Comparison of ENCODE assay signal across 24 mouse cellular contexts in genomic region chr17:12223682-12224081, GRCm38 (mm10).
A peak's percentile ranks its signal among the peaks of the same experiment; 100 is the strongest.
DNase-seq lines count a peak whose midpoint lies in the region; ATAC-seq and TF ChIP-seq lines count a peak whose summit lies in the region.
"Had no signal": no experiment of that assay in that cellular context is flagged by ENCODE, and none has a peak within 500 bp of the region (broad histone marks: within the 10 kb centered on the region; RNA-seq: fewer than 3 reads in every experiment).

No protein-coding gene starts in this region.

- TF ChIP-seq CTCF in cerebellum, adult 2 months (IDR thresholded peaks at IDR 0.05; ENCODE audit: borderline replicate concordance, insufficient read depth, low read depth, low read length) = no peak
- no peak; the same call in 1 of the 2 replicates for TF ChIP-seq CTCF in left cerebral cortex, adult 2 months (IDR thresholded peaks at IDR 0.05)

- DNase-seq in cerebellum, adult 2 months = peak; percentile 50 to 53
- DNase-seq in cerebellum, adult 11-12 months = no peak
- DNase-seq in heart, postnatal 25 days (ENCODE audit: low spot score) = no peak
- DNase-seq in left cerebral cortex, adult 2 months (ENCODE audit: extremely low spot score in 1 of 2, low spot score in 2 of 2) = no peak
- no peak for DNase-seq in left cerebral cortex, postnatal 36 days (ENCODE audit: low spot score in 2 of 2)
- no peak for DNase-seq in embryonic facial prominence, embryonic 10.5 days (ENCODE audit: low spot score)
- DNase-seq: adrenal gland, postnatal 25 days; embryo, embryonic 11 days; gastrocnemius, postnatal 14 days; heart, adult 18-20 months; lung, postnatal 4 days; thymus, postnatal 25 days had no signal

- intact Hi-C loops in heart, postnatal 25 days (cut with DNase I) = no loop called here
- intact Hi-C loops in left cerebral cortex, adult 2 months (cut with DNase I) = loop anchor here (2.0 kb wide), 1 partner anchor 143 kb away; no protein-coding TSS in a partner anchor
- intact Hi-C loops in left cerebral cortex, postnatal 36 days (cut with DNase I) = no loop called here

- H3K9me3 ChIP-seq in heart, embryonic 11.5 days (replicated peaks; ENCODE audit: control insufficient read depth, low read length) = no peaks in the 10 kb centered on the region
- H3K9me3 ChIP-seq in embryonic facial prominence, embryonic 10.5 days = no peaks in the 10 kb centered on the region
- H3K9me3 ChIP-seq: embryonic facial prominence, embryonic 15.5 days; G1E; hindbrain, embryonic 10.5 days; limb, embryonic 10.5 days; lung, embryonic 15.5 days; neural tube, embryonic 12.5 days had no signal

- peak overlapping the region; percentile 44 for H3K27ac ChIP-seq in cerebellum, adult 2 months (ENCODE audit: insufficient read depth, low read length)
- H3K27ac ChIP-seq in heart, embryonic 11.5 days (ENCODE audit: low read depth, low read length) = no peak overlapping the region
- H3K27ac ChIP-seq in left cerebral cortex, adult 2 months = peak overlapping the region; percentile 40; the same call in 1 of the 2 replicates
- H3K27ac ChIP-seq in embryonic facial prominence, embryonic 10.5 days (replicated peaks) = 0 out of 2 replicates have a peak overlapping the region, but pooled peaks have one; percentile 6
- H3K27ac ChIP-seq: embryonic facial prominence, embryonic 15.5 days; hindbrain, embryonic 10.5 days; kidney, postnatal 0 days; limb, embryonic 10.5 days; lung, embryonic 15.5 days; neural tube, embryonic 12.5 days had no signal

- no peaks in the 10 kb centered on the region for H3K27me3 ChIP-seq in cerebellum, adult 2 months (ENCODE audit: control insufficient read depth, insufficient read depth, low read length)
- H3K27me3 ChIP-seq in heart, embryonic 11.5 days (ENCODE audit: control insufficient read depth, insufficient read depth, low read length) = no peaks in the 10 kb centered on the region
- H3K27me3 ChIP-seq in embryonic facial prominence, embryonic 10.5 days (replicated peaks; ENCODE audit: low read depth, poor library complexity, severe bottlenecking) = no peaks in the 10 kb centered on the region
- H3K27me3 ChIP-seq: embryonic facial prominence, embryonic 15.5 days; lung, embryonic 15.5 days; neural tube, embryonic 12.5 days had no signal

- 0 out of 2 replicates have a peak, but pooled peaks have one; percentile 18 for ATAC-seq in heart, embryonic 11.5 days (replicated peaks; ENCODE audit: insufficient number of reproducible peaks, low FRiP score, low TSS enrichment)
- ATAC-seq: activated CD4-positive, CD25-positive, alpha-beta regulatory T cell, adult 4 months; CD4-positive, CD25-positive, alpha-beta regulatory T cell, adult 4 months; intestine, embryonic 16.5 days had no signal

- 19% methylated on average over 5 of the region's 5 CpGs for WGBS in cerebellum, adult 2 months
- 63% methylated on average over 5 of the region's 5 CpGs for WGBS in heart, embryonic 11.5 days (ENCODE audit: insufficient replicate concordance)
- WGBS in embryonic facial prominence, embryonic 10.5 days = 45% methylated on average over 5 of the region's 5 CpGs

- no peak for TF ChIP-seq POLR2A in cerebellum, adult 2 months (IDR thresholded peaks at IDR 0.05; ENCODE audit: borderline replicate concordance, insufficient read depth, low read length)

- no peak overlapping the region for H3K9ac ChIP-seq in heart, embryonic 11.5 days (ENCODE audit: low read depth, low read length)
- H3K9ac ChIP-seq: embryonic facial prominence, embryonic 15.5 days; lung, embryonic 15.5 days; neural tube, embryonic 12.5 days had no signal

- H3K4me3 ChIP-seq in cerebellum, adult 2 months (replicated peaks; ENCODE audit: insufficient read depth, low read depth, low read length) = no peak overlapping the region
- H3K4me3 ChIP-seq in heart, embryonic 11.5 days (ENCODE audit: low read depth, low read length) = no peak overlapping the region
- no peak overlapping the region for H3K4me3 ChIP-seq in left cerebral cortex, adult 2 months
- no peak overlapping the region for H3K4me3 ChIP-seq in embryonic facial prominence, embryonic 10.5 days
- H3K4me3 ChIP-seq: embryonic facial prominence, embryonic 15.5 days; hindbrain, embryonic 10.5 days; limb, embryonic 10.5 days; lung, embryonic 15.5 days; neural tube, embryonic 12.5 days had no signal

- H3K4me2 ChIP-seq in heart, embryonic 11.5 days = no peak overlapping the region
- H3K4me2 ChIP-seq: embryonic facial prominence, embryonic 15.5 days; liver, embryonic 11.5 days; lung, embryonic 15.5 days; neural tube, embryonic 12.5 days had no signal

- H3K4me1 ChIP-seq in cerebellum, adult 2 months (ENCODE audit: control insufficient read depth, insufficient read depth, low read length) = peaks cover 51% of the 10 kb centered on the region
- no peaks in the 10 kb centered on the region for H3K4me1 ChIP-seq in heart, embryonic 11.5 days (ENCODE audit: control insufficient read depth, insufficient read depth, low read length)
- H3K4me1 ChIP-seq in embryonic facial prominence, embryonic 10.5 days = peaks cover 17% of the 10 kb centered on the region
- H3K4me1 ChIP-seq: lung, embryonic 15.5 days; neural tube, embryonic 12.5 days had no signal

- H3K36me3 ChIP-seq in heart, embryonic 11.5 days (ENCODE audit: control insufficient read depth, insufficient read depth, low read length) = peaks cover 16% of the 10 kb centered on the region
- H3K36me3 ChIP-seq in embryonic facial prominence, embryonic 10.5 days (replicated peaks) = peaks cover 80% of the 10 kb centered on the region

Comparison
In these comparisons a context has a peak if more than half of its experiments do, and no peak if none do; other contexts are left out.
1. DNase-seq: peak in cerebellum, adult 2 months (2 of 2); none in cerebellum, adult 11-12 months (single experiment), heart, postnatal 25 days (single experiment), left cerebral cortex, adult 2 months (0 of 2), left cerebral cortex, postnatal 36 days (0 of 2) and embryonic facial prominence, embryonic 10.5 days (single experiment).